Mouse (Mus musculus): ENCODE measurements at regions not wholly inside any gene's neighbourhood (a gene's known extent, or its start where the extent isn't known, plus 50 kb on each side); places are given as distances from the start of the nearest gene placed in this dataset.

GRCm38 (mm10) chr9:43491024-43491751, 180.5 kb downstream of the Trim29 start:
- TF ChIP-seq CTCF (conservative IDR thresholded peaks at IDR 0.05; ENCODE audit: insufficient read depth, insufficient read length, low read depth, low read length) (peak; percentile 10; the same call in 1 of the 2 replicates), POLR2A (IDR thresholded peaks at IDR 0.05; ENCODE audit: low read depth, low read length) (no peak)

Measured in kidney, adult 2 months (tissue).